Mouse (Mus musculus): ENCODE results near the gene Paqr9.

Paqr9 gene

GRCm38 (mm10) chr9:95541650-95542432 is 17.6 kb upstream of the Paqr9 start:
- intact Hi-C loops (cut with DNase I), result loop anchor here (5.0 kb wide), 1 partner anchor 155 kb away; no protein-coding TSS in a partner anchor

GRCm38 (mm10) chr9:95542475-95542874 is 17.0 kb upstream of the Paqr9 start:
- intact Hi-C loops (cut with DNase I), result loop anchor here (5.0 kb wide), 1 partner anchor 155 kb away; no protein-coding TSS in a partner anchor

GRCm38 (mm10) chr9:95544598-95544997 is 14.9 kb upstream of the Paqr9 start:
- intact Hi-C loops (cut with DNase I), result loop anchor here (5.0 kb wide), 1 partner anchor 153 kb away; no protein-coding TSS in a partner anchor

- intact Hi-C loops (cut with DNase I), result loop anchor here (5.0 kb wide), 1 partner anchor 306 kb away; no protein-coding TSS in a partner anchor
These were observed 12.8 kb upstream of the Paqr9 start for GRCm38 (mm10) chr9:95546679-95547078.

- intact Hi-C loops (cut with DNase I), result loop anchor here (5.0 kb wide), 1 partner anchor 302 kb away; no protein-coding TSS in a partner anchor
These were observed 9.6 kb upstream of the Paqr9 start for GRCm38 (mm10) chr9:95549626-95550411.

- intact Hi-C loops (cut with DNase I), result no loop called here
These were observed 8.3 kb upstream of the Paqr9 start for GRCm38 (mm10) chr9:95550856-95551774.

- intact Hi-C loops (cut with DNase I), result no loop called here
These were observed 7.2 kb upstream of the Paqr9 start for GRCm38 (mm10) chr9:95552175-95552705.

- intact Hi-C loops (cut with DNase I), result no loop called here
These were observed 4.9 kb upstream of the Paqr9 start for GRCm38 (mm10) chr9:95554231-95555221.

GRCm38 (mm10) chr9:95555233-95555740 is 4.2 kb upstream of the Paqr9 start:
- intact Hi-C loops (cut with DNase I), result no loop called here

GRCm38 (mm10) chr9:95556067-95556512 is 3.4 kb upstream of the Paqr9 start:
- intact Hi-C loops (cut with DNase I), result no loop called here

GRCm38 (mm10) chr9:95557722-95558121 is 1.7 kb upstream of the Paqr9 start:
- intact Hi-C loops (cut with DNase I), result no loop called here

- intact Hi-C loops (cut with DNase I), result no loop called here
These were observed 765 bp upstream of the Paqr9 start for GRCm38 (mm10) chr9:95558726-95559058.

GRCm38 (mm10) chr9:95559936-95560735 is 679 bp downstream of the Paqr9 start:
- intact Hi-C loops (cut with DNase I), result no loop called here

- intact Hi-C loops (cut with DNase I), result no loop called here
These were observed 4.6 kb downstream of the Paqr9 start for GRCm38 (mm10) chr9:95564047-95564446.

GRCm38 (mm10) chr9:95566394-95566793 is 6.9 kb downstream of the Paqr9 start:
- intact Hi-C loops (cut with DNase I), result no loop called here

GRCm38 (mm10) chr9:95566931-95567330 is 7.5 kb downstream of the Paqr9 start:
- intact Hi-C loops (cut with DNase I), result no loop called here

- intact Hi-C loops (cut with DNase I), result no loop called here
These were observed 9.8 kb downstream of the Paqr9 start for GRCm38 (mm10) chr9:95569249-95569648.

GRCm38 (mm10) chr9:95569966-95570365 is 10.5 kb downstream of the Paqr9 start:
- intact Hi-C loops (cut with DNase I), result no loop called here

- intact Hi-C loops (cut with DNase I), result no loop called here
These were observed 11.1 kb downstream of the Paqr9 start for GRCm38 (mm10) chr9:95570604-95571003.

Measured in adrenal gland (tissue).